Mouse (Mus musculus) layer of hippocampus, adult 2 months (tissue): ENCODE data around the gene Cldn9. TPM values are rescaled to one million over a fixed set of nuclear protein-coding genes. Genes with fewer than 3 reads are reported as not detected.

ENCODE experiments used
- DNase-seq, 2 experiments: peaks; one replicate each; pipeline ENCODE4 v3.0.0; 2022; ENCODE audit warnings: low spot score in 2 of 2
- H3K27ac ChIP-seq: fragments of 200-600 bp; 2 replicates; pipeline ENCODE4 v1.8.1; 2022
- H3K4me3 ChIP-seq: fragments of 200-600 bp; 2 replicates; pipeline ENCODE4 v1.8.1; 2022; ENCODE audit warnings: mild to moderate bottlenecking
- CTCF ChIP-seq: fragments of 200-600 bp; conservative IDR thresholded peaks from 2 replicates; pipeline ENCODE4 v1.8.1; 2022; ENCODE audit warnings: antibody characterized with exemption, mild to moderate bottlenecking, moderate library complexity
- long read RNA-seq, 2 experiments: library from polyadenylated mRNA; stranded (forward); transcript quantifications; one replicate each; pipeline ENCODE4 v2.0.0; 2021; ENCODE audit warnings: borderline mapping rate in 2 of 2
- total RNA-seq, 2 experiments: library from RNA; stranded (reverse); gene quantifications; 2 replicates each; pipeline ENCODE4 v1.2.3; 2021

Cldn9 gene
- under 1 TPM in 1 of 2 experiments, not detected in 1; 0.25 TPM for total RNA-seq
- long read RNA-seq, experiment 1: 0 reads
- long read RNA-seq, experiment 2, partial matches to known transcripts: 0 of 1 reads
- long read RNA-seq, experiment 2, other reads (novel, unspliced or antisense): 0 of 1 reads

DNA sequence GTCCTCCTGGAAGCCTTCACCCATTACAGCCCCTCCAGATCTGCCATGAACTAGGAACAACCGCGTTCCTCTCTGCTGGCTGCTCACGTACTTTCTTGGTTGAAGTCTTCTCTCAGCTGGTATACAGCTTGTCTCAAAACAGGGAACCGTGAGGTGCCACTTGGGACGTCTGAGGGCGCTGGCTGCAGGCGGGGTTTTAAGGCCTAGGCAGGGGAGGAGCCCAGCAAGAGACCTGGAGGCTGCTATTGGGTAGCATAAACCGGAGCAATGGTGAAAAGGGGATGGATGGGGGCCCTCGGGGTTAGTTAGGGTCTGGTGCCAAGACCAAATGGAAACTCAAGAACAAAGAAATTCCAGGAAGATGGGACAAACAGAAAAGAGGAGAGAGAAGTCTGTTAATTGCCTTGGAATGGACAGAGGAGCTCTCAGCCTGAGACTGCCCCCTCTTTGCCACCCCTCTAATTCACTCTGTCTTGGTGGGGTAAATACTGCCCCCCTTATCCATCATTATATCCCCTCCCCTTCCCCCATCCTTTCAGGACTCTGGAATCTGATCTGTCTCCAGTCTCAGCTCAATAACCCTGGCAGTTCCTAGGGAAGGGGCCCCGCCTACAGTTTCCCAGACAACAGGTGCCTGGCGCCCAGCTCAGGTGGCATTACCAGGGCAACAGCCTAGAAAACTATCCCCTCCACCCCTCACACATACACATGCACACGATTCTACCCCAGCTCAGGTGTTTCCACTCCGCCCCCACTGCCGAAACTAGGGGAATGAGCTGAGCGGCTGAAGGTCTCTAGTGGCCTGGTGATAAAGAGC is at the start of gene Cldn9:
Cldn9 (minus strand) TSS at position 171 of the 817 bp plus-strand sequence.
- DNase-seq: no peak
- no peak within 1 kb of the TSS for H3K27ac ChIP-seq
- H3K4me3 ChIP-seq: no peak within 1 kb of the TSS
- TF ChIP-seq CTCF: no peak

DNA sequence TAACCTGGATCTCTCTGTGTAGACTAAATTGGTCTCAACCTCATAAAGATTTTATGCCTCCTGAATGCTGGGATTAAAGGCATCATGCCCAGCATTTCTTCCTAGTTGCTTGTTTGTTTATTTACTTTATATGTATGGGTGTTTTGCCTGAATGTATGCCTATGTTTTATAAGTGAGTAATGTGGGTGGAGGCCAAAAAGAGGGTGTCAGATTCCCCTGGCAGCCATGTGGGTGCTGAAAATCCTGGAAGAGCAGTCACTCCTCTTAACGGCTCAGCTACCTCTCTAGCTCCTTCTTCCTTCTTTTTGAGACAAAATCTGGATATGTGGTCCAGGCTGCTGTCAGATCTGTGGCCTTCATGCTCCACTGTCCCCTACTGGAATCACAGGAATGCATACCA is 46.6 kb upstream of the Cldn9 start:
- DNase-seq: no peak
- Histone ChIP-seq H3K4me3 (no peak overlapping the region), H3K27ac (no peak overlapping the region)
- TF ChIP-seq CTCF: no peak

DNA sequence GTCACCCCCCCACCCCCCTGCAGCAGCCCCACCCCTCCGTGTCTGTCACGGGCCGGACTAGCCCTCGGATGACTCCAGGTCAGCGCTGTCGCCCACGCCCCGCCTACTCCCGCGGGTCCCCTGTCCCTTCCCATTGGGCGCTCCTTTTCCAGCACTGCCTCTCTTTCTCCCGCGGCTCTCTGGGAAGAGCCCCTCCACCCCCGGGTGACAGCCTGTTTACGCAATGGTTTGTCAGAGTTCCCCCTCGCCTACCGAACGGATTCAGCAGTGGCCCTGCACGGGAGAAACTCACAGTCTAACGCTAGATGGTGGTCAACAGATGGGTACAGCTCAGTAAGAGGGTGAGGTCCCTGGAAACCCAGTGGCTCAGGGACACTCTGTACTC is 42.9 kb upstream of the Cldn9 start:
- peak; percentile 33; the same call in 1 of the 2 replicates for TF ChIP-seq CTCF
- Histone ChIP-seq H3K4me3 (peak overlapping the region; percentile 79), H3K27ac (peak overlapping the region; percentile 81; the same call in 1 of the 2 replicates)
- DNase-seq: peak; percentile 36 to 60

DNA sequence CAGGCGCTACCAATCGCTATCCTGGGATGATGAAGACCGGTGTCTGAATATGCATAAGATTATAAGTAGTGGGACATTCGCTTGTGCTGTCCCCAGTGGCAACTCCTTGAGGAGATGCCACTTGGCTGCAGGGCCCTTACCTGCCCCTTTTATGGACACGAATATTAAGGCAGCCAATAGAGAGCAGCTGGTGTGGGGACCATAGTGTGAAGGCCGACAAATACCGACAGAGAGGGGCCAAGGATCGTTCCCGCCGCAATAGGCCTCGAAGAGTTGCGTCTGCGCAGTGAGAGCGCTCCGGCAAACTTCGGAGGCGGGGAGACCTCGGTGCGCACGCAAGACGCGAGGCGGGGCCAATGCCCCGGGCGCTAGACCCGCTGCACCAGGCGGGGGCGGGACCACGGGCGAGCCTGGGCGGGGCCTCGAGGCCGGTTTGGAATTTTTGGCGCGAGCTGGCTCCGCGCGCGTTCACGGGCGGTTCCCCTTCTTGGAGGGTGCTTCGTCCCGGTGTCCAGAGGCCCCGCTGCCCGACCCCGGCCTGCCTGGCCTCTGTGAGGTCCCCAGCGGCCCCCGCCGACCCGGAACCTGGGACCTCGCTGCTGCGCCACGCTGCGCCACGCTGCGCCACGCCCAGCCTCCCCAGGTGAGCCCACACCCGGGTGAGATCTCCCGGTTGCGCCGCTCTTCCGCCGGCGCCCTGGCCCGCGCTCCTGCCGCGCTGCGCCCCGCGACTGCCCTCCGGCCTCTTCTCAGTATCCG is 42.4 kb upstream of the Cldn9 start, which contains the start of gene Pkmyt1:
Pkmyt1 (plus strand) TSS at position 338 of the 759 bp plus-strand sequence.
- peak; percentile 94 for DNase-seq
- Histone ChIP-seq H3K27ac (peak within 1 kb of the TSS; percentile 81), H3K4me3 (peak within 1 kb of the TSS; percentile 79)
- peak; percentile 23 for TF ChIP-seq CTCF

DNA sequence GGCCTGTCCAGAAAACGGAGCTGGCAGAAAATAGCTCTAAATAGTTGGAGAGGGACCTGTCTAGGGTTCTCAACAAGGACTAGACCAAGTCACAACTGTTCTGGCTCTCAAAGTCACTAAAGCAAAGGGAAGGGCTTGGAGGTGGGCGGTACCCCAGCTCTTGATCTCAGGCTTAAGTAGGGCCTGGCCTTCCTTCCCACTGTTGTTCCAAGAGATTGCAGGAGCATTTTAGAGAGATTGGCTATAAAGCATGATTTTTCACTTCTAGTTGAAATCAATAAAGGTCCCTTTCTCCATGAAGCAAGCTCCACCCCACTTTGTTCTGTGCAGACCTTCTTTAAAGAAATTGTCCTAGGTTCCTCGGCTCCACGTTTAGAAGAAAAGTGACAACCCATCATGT is 41.7 kb upstream of the Cldn9 start:
- peak overlapping the region; percentile 79; the same call in 1 of the 2 replicates for H3K4me3 ChIP-seq
- no peak for TF ChIP-seq CTCF
- no peak for DNase-seq
- peak overlapping the region; percentile 65 for H3K27ac ChIP-seq

DNA sequence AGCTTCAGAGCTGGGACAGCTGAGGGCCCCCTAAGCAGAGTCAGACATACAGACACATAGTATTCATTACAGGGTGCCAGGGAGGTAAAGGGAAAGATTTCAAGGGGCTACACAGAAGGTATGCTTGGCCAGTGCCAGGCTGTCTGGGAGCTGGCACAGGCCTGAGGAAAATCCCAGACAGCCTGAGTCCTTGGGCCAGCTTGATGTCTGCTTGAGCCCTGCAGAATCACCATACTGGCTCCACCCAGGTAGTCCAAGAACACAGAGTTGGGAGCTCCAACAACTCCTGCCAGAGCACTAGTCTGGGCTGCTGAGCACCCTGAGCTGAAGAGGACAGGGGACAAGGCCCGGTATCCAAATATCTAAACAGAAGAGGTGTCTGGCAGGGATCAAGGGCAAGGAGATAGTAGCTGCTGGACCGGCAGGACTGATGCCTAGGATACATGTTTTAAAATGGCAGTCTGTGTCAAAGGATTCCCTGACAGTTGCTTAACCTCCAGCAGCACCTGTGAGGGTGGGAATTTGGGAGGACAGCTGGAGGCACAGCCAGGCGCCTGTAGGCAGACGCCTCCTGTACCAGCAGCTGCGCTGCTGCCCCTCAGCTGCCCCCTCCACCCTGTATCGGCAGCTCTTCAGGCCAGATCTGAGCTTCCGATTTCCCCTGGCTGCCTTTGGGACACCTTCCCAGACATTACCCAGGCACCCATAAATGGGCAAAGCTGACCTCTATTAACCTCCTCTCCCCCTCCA is 38.7 kb upstream of the Cldn9 start, which contains the start of gene 1520401A03Rik:
1520401A03Rik (minus strand) TSS at position 408 of the 750 bp plus-strand sequence.
- Histone ChIP-seq H3K4me3 (no peak within 1 kb of the TSS), H3K27ac (no peak within 1 kb of the TSS)
- DNase-seq: no peak
- no peak for TF ChIP-seq CTCF

DNA sequence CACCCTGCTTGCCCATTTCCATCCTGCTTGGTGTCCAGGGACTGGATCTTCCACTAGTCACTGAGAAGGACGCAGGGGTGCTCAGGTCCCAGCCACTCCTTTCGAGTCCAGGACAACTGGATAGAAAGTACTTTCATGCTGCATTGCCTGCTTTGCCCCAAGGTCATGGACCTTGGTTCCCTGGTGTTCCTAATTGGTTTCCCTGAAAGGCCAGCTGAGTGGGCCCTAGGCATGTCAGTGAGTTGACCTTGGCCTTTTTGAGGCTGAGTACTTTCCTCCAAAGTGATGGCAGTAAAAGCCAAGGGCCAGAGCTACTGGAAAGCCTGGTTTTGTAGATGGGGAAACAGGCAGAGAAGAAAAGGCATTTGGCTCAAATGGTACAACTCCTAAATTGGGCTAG is 38.1 kb upstream of the Cldn9 start:
- TF ChIP-seq CTCF: no peak
- H3K4me3 ChIP-seq: no peak overlapping the region
- no peak overlapping the region for H3K27ac ChIP-seq
- no peak for DNase-seq

DNA sequence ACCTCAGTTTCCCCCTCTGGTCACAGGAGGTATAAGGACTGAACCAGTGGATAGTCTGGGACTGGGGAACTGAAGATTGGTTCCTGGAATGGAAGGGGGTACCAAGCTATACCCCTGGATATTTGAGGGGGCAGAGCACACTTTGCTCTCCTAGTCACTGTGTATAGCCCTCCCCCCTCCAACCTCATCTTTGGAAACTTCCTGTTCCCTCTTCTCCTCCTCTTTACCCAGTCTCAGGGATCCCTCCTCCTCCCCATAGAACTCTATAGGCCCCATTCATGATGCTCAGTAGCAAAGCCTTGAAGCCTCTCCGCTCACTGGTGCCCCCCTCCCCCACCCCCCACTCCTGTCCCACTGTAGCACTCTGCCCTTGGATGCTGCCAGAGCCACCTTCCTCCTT is 35.6 kb upstream of the Cldn9 start:
- DNase-seq: no peak
- H3K27ac ChIP-seq: no peak overlapping the region
- H3K4me3 ChIP-seq: no peak overlapping the region
- no peak for TF ChIP-seq CTCF

DNA sequence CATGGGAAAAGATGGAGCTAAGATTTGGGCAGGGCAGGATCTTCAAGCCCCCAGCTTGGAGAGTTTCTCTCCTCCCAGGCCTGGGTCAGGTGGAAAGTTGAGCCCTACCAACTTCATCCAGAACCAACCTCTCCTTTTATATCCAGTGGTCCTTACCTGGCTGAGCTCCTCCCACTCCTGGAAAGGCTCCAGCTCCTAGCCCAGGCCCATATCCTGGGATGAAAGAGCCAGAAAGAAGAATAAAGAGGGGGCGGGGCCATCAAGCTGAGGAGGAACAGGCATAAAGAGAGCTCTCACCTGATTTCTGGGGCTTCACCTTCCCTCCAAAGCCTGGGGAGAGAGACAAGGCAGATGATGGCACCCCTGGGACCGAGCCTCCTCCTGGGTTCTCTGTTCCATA is 33.2 kb upstream of the Cldn9 start:
- DNase-seq: no peak
- Histone ChIP-seq H3K27ac (no peak overlapping the region), H3K4me3 (no peak overlapping the region)
- TF ChIP-seq CTCF: no peak

DNA sequence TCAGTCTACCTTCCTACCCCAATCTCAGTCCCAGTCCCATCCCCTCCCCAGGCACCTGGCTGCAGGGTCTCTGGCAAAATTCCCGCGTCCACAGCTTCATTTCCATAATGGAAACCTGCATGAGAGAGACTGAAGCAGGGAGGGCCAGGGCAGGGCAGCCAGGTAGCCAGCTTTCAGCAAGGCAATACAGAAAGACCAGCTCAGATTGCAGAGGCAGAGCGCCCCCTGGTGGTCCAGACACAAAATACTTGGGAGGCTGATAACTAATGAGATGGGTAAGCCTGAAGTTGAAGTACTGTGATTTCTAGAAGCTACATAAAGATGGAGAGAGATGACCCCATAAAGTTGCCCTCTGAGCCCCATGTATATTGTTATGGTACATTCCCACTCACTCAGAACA is 22.4 kb upstream of the Cldn9 start:
- peak; percentile 53 to 80 for DNase-seq
- no peak overlapping the region for H3K4me3 ChIP-seq
- peak; percentile 96 for TF ChIP-seq CTCF

DNA sequence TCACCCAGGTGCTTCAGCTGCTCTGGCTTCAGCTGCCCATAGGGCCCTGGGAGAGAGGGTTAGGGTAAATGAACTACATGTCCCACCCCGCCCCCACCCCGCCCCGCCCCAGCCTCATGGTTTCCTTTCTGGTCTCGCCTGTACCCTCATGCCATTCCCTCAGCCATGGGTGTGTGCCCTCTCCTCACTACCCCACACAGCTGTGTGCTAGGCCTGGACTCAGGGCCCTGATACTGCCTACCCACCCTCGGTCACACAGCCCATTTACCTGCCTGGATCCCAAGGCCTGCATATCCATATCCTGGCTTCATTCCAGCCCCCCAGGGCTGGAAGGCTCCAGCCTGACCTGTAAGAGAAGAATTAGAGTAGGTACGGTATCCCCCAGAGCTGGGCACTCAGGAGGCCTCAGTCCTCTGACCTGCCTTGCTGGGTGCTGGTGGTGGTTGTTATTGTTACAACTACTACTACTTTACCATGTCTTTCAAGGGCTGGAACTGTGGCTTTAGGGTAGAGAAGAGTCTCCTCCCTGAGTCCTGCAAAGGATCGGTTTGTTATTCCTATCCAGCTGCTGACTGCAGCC is 21.8 kb upstream of the Cldn9 start:
- DNase-seq: no peak

More for the DNA sequence above, 22.4 kb upstream of the Cldn9 start:
- H3K27ac ChIP-seq: no peak overlapping the region

DNA sequence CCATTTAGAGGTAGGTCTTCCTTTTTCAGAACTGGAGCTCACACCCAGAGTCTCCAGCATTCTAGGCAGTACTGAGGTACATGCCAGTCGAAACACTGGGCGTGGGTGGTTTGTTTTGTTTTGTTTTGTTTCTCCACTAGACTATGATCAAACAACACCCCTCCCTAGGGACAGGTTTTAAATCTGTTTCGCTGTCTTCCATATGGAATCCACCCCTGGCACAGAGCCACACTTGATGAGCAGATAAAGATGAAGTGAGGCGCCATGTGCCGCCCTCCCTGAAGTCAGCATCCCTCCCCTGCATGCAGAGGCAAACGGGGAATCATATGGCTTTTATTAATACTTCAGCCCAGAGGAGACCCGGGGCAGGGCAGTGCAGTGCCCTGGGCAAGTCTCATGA is 20.9 kb upstream of the Cldn9 start:
- TF ChIP-seq CTCF: no peak
- peak; percentile 31 to 36 for DNase-seq
- no peak overlapping the region for H3K27ac ChIP-seq
- no peak overlapping the region for H3K4me3 ChIP-seq

More for the DNA sequence above, 21.8 kb upstream of the Cldn9 start:
- no peak overlapping the region for H3K4me3 ChIP-seq
- no peak for TF ChIP-seq CTCF
- H3K27ac ChIP-seq: no peak overlapping the region
